Mouse (Mus musculus): ENCODE data around the gene Lrrc51.
"Not testable (repeated sequence)": the region's sequence is repeated elsewhere in the genome, so short reads cannot be mapped to it uniquely, and the experiment has no call there.

The Lrrc51 gene

DNA sequence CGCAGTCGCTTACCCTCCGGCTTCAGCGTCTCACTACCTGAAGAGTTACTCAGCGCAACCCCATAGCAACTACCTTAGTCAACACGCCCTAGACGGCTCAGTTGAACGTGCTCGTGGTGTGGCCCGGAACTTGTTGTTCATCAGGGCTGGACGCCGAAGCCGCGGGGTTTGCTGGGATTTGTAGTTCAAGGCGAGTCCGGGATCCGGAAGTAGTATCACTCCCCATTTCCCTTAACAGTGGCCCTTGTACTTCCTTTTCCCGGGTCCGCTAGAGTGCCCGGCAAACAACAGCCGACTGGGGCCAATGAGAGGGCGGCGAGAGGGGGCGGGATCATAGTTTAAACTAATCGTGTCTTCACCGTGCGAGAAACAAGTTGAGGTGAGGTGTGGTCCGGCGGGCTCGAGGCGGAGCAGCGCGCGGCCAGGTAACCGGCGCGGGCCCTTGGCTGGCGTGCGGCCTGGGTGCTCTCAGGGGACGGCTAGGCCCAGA is at the start of gene Lrrc51, which contains the start of gene Numa1:
Gene Lrrc51 (minus strand): TSS at position 145 of the 490 bp plus-strand sequence.
Gene Numa1 (plus strand): TSS at position 361 of the 490 bp plus-strand sequence.
- peak; percentile 98 to 99 for DNase-seq (ENCODE audit: low spot score in 2 of 2)

DNA sequence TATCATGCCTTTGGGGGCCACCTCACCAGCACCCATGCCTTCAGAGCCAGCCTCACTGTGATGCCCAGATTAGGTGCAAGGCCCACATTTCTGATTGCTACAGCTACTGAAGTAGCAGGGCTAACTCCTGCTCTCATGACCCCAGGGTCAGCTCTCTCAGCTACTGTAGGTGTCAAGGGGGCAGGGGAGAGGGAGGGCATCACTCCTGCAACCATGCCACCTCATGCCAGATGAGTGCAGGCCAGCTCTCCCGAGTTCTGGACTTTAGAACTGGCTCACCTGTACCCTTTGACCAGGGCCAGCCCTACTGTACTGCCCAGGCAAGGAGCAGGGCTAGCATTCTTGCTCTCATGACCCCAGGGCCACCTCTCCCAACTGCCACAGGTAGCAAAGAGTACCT is 49.0 kb upstream of the Lrrc51 start:
- no peak for DNase-seq (ENCODE audit: low spot score in 2 of 2)

DNA sequence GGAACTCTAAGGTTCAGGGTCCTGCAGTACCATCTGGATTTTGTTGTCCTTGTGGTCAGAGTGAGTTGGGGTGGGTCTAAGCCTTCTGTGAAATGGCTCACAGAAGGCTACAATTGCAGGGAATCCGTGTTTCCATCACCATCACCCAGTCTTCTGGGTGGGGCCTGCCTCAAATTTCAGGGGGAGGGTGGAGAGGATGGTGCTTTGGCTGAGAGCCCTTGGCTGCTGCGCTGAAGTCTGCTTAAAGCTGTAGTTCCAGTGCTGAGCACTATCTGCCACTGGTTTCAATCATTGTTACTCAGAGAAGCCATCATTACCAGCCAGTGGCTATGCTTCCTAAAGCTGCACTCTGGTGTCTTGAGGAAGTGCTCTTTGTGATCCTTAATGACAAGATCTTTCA is 40.8 kb upstream of the Lrrc51 start:
- no peak for DNase-seq (ENCODE audit: low spot score in 2 of 2)

DNA sequence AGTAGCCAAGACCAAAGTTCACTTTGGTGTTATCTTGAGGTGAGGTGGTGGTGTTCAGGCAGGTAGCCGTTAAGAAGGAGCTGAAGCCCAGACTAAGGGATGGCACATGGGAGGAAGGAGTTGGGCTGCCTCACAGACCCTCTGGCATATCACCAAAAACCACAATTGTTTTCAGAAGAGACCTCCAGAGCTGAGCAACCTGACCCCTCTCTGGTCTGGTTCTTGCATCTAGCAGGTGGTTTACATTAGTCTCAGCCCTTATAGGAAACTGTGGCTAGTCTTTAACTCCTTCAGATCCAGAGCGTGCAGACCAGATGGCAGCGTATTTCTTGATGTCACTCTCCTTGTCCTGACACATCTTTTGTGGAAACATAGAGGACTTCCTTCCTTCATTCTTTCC is 40.0 kb upstream of the Lrrc51 start:
- no peak for DNase-seq (ENCODE audit: low spot score in 2 of 2)

DNA sequence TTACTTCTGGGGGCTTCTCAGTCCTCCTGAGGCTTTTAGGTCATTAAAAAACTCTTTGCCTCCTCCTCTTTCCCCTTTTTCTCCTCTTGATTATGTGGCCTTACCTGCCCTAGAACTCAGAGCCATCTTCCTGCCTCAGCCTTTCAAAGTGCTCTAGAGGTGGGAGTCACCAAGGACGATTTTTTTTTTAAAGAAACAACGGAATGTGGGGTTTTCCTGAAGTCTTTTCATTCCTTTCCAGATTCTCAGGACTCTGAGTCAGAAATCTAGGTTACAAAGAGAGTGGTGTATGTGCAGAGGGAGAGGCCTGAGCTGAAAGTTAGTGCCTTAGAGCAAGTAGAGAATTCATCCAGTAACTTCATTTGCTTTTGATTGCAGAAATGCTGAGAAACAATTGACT is 38.0 kb upstream of the Lrrc51 start:
- no peak for DNase-seq (ENCODE audit: low spot score in 2 of 2)

DNA sequence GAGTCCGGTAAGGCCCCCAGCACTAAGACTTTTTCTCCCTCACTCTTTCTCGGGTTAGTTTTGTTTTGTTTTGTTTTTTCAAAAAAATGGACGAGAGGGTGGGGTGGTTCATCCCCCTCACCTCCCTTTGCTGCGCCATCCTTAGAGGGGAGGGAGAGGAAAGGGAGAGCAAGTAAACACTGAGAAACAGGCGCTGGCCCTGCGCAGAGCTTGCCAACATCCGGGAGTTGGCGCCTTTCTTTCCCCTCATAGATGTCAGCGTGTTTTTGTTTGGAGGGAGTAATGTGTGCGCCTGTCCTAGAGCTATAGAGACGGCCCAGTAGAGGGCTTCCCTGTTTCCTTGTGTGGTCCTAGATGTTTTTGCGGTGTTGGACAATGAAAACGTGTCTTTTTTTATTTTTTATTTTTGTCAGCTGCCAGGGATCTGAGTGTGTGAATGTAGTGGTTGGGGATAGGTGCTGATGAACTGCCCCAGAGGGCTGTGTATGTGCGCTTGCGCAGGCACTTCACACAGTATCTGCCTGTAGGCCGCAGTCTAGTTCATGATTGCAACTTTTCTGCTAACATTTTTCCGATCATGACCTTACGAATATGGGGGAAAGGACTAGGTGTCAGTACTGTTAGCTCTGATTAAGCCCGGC is 37.2 kb upstream of the Lrrc51 start:
- DNase-seq (ENCODE audit: low spot score in 2 of 2) = peak; percentile 73 to 86

DNA sequence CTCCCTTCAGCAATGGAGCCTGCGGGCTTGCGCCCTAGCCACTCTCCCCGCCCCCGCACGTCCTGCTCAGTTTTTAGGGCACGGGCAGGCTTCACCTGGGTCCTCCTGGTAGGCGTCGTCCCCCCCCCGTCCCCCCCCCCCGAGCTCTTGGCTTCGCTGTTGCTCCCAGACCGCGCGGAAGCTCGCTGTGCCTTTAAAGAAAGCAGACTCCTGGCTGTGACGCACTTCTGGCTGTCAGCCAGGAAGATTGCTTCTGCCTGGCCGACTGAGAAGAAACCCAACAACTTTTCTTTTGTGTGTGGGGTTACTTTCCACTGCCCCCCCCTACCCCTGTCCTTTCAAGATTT is 36.7 kb upstream of the Lrrc51 start:
- peak; percentile 85 to 94 for DNase-seq (ENCODE audit: low spot score in 2 of 2)

DNA sequence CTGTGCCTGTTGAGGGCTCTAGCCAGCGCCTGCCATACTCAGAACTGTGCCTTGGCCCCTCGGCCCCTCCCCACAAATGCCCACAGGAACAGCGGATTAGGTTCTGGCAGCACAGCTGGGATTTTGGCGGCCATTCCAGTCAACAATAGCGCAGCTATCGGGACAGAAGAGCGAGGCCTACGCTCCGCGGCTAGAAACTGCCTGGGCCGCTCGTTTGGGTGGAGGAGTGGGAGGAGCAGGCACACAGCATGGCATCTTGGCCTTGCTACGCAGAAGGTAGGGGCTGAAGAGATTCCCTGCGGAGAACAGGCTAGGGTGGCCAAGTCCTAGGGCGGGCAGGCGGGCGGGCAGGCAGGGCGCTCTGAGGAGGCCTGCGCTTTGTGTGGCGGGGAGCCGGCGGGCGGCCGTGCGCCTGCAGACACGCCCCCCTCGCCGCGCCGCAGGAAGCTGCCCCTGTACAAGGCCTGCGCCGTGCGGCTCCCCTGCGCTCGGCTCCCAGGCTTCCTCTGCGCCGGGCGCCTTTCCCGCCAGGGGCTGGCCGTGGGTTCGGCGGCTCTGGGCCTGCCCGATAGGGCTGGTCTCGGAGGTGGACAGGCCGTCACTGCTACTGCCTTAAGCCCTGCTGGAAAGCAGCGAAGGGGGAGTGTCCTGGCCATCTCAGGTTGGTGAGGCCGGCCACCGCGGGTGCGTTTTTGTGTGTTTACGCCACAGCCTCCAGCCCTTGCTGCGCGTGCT is 36.2 kb upstream of the Lrrc51 start:
- DNase-seq (ENCODE audit: low spot score in 2 of 2) = peak; percentile 70 to 87

DNA sequence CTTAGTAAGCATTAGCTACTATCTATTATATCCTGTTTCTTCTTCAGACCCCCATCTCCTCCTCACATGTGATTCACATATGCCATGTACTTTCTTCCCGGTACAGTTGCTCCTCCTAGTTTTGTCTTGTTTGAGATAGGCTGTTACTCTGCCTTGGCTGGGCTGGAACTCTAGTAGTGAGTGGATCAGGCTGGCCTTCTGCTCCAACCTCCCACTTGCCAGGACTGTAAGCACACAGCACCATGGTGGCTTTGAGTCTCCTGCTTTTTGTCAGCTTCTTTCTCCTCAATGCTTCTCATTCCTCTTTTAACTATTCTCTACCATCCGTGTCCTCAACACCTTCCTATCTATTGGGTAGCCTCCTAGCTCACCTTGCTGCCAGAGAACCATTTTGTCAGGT is 35.1 kb upstream of the Lrrc51 start:
- DNase-seq (ENCODE audit: low spot score in 2 of 2) = no peak

DNA sequence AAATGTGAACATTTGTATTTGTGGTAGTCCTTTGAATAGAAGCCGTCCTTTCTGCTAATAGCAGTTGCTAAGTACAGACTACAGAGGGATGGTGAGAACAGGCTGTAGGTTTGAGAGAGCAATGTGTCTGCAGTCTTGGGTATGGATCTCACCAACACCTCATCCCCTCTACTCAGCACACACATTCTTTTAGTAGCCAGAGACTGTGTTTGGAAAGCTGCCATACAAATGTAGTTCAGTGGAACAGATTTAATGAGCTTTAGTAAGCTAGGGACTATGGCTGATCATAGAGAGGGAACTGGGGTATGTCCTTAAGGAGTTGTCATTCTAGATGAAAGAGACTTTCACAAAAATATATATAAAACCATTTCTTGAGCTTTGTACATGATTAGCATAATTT is 33.6 kb upstream of the Lrrc51 start:
- no peak for DNase-seq (ENCODE audit: low spot score in 2 of 2)

DNA sequence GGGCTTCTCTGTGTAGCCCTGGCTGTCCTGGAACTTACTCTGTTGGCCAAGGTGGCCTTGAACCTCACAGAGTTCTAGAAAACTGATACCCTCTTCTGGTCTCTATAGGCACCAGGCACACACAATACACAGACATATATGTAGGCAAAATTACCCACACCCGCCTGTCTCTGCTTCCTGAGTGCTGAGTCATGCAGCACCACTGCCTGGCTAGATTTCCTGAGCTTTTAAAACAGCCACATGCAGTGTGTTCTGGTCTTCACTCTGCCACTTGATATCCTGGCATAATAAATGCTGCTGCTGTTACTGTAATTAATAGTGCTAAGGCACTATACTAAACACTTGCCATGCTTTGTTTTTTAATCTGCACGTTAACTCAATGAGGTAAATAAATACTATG is 31.9 kb upstream of the Lrrc51 start:
- DNase-seq (ENCODE audit: low spot score in 2 of 2) = no peak

DNA sequence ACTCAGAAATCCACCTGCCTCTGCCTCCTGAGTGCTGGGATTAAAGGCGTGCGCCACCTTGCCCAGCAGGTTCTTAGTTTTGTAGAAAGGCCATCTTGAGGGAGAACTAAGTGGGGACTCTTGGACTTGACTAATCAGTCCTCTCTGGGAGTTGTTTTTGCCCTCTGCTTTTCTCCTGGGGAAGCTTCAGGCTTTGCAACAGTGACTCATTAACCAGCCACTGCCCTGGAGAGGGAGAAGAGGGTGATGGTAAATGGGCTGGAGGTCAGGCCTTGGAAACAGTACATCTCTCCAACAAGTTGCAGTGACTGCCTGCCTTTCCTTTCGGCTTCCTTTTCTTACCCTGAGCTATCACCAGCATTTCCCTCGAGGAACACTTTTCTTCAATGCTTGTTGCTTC is 30.9 kb upstream of the Lrrc51 start:
- DNase-seq (ENCODE audit: low spot score in 2 of 2) = no peak

DNA sequence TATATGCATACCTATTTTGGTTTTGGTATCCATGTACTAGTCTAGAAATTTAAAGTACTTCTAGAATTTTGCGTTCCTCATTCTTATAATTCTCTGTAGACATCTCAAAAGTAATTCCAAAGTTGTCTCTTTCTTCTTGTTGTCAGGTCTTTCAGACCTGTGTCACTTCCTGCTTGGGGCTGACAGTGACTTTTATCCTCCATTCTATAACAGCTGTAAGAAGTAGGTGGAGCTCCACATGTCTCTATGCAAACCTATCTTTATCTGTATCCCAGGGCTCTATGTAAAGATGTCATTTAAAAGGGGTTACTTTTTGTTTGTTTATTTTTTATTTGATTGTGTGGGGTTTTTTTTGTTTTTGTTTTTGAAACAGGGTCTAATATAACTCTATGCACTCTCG is 29.9 kb upstream of the Lrrc51 start:
- DNase-seq (ENCODE audit: low spot score in 2 of 2) = no peak

DNA sequence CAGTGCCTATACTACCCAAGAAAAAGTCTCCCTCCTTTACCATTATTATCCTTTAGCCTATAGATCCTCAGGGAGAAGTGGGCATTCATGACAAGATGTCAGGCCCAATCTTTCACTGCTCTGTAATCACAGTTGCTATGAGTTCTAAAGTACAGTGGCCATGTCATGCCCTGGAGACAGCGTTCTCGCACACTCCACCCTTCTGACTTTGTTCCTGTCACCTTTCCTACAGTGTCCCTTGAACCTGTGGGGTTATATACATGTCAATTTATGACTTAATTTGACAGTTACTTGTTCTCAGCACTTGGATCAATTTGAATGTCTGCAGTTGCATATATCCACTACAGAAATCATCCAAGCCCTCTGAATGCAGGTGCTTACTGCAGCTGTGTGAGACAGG is 29.1 kb upstream of the Lrrc51 start:
- no peak for DNase-seq (ENCODE audit: low spot score in 2 of 2)

DNA sequence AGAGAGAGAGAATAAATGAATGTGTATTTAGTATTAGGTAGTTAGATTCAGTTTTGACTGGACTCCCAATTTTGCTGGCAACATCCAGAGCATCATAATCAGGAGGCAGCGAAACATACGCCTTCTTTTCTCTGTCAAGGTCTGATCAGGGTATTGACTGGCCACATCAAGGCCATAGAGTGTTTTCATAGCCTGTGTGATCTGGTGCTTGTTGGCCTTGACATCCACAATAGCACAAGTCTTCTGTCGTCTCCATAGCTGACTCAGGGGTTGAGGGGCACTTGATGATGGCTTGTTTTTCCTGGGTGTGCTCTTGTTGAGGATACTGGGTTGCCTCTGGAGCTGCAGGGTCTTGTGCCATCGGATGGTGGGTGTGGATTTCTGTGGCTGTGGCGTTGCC is 23.2 kb upstream of the Lrrc51 start:
- DNase-seq (ENCODE audit: low spot score in 2 of 2) = no peak

DNA sequence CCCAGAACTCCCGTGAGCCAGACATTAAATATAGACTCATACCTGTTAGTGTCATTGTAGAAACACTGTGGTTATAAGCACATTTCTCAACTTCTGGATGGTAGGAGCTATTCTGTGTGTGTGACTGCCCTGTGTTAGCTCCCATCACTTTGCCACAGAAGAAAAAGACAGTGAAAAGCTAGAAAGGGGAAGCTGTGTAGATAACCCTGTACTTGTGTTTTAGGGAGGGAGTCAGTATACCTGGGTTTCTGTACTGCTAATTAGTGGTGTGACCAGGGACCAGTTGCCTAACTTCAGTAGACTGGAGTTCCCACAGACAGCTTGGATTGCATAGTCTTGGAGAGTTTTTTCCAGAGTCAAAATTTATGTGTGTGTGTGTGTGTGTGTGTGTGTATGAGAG is 22.8 kb upstream of the Lrrc51 start:
- DNase-seq (ENCODE audit: low spot score in 2 of 2) = no peak

DNA sequence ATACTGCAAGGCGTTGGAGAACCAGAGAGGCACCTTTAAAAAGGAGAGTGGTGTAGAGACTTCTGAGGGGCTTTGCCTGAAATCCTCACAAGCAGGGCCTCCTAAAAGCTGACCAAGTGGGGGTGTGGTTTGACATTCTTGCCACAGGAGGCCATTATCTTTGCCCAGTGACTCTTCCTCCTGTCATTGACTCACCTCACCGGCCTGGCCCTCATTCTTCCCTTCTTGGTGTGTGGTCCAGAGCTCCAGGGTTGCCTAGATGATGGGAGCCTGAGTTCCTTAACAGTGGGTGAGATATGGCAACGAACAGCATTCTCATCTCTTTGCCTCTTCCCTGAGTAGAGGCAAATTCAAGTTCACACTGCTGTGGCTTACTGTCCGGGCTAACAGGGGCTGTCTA is 22.2 kb upstream of the Lrrc51 start:
- no peak for DNase-seq (ENCODE audit: low spot score in 2 of 2)

DNA sequence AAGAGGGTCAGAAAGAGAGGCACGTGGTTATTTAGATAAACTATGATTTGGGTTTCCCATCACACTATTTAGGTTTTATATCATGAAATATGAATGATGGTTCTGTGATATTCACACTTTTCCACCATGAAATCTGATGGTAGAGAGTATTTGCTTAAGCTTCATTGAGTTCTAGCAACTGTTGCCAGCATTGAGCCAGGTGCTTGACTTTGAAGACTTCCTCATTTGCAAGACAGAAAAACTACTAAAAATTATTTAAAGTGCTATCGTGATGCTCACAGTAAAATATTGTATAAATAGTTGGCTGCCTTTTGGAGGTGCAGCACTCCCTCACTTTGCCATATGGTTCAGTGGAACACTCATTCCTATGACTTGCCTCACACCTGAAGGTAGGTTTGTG is 21.6 kb upstream of the Lrrc51 start:
- no peak for DNase-seq (ENCODE audit: low spot score in 2 of 2)

DNA sequence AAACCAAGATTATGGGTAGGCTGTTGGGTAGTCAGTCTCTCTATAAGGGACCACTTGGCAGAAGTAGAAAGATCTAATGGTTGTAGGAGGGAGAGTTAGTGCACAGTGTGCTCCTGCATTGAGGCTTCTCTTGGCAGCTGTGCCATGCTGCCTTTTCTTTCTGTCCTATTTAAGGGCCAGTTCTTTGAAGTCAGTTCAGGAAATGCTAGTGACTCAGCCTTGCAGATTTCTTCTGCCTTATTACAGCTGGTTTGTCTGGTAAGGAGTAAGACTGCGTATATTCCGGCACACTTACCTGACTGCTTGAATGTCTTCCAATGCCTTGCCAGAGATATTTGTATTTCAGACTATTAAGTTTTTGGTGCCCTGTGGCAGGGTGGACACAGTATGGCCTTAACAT is 20.5 kb upstream of the Lrrc51 start:
- peak; percentile 18 to 20 for DNase-seq (ENCODE audit: low spot score in 2 of 2)

DNA sequence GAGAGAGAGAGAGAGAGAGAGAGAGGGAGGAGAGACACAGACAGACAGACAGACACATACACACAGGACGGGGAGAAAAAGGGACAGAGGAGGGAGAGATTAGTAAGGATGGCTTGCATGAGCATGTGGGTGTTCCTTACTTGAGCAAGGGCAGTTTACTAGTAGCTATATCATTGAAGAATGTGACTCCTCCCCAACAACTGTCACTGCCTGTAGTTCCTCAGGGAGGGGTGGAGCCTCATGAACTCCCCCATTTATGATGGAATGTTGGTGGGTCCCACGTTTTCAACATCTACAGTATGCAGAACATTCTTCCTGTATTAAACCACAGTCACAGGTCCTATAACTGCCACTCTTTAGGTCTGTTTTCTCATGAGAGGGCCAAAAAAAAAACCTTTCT is 18.4 kb upstream of the Lrrc51 start:
- no peak for DNase-seq (ENCODE audit: low spot score in 2 of 2)

DNA sequence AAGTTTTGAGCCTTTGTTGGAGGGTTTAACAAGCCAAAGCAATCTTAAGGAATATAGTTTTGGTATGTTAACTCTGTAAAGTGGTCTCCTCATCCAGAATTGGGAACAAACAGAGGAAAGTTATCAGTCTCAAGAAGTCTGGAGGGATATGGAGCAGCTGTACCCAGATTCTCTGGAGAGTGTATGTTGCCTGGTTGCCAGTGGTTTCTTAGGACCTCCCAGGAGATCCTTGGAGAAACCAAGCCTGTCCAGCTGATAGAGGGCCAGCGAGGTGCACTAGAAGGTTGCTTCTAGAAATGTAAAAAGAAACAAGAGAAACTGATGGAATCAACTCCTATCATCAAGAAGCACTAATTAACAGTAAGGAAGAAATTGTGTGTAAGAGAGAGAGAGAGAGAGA is 18.0 kb upstream of the Lrrc51 start:
- no peak for DNase-seq (ENCODE audit: low spot score in 2 of 2)

DNA sequence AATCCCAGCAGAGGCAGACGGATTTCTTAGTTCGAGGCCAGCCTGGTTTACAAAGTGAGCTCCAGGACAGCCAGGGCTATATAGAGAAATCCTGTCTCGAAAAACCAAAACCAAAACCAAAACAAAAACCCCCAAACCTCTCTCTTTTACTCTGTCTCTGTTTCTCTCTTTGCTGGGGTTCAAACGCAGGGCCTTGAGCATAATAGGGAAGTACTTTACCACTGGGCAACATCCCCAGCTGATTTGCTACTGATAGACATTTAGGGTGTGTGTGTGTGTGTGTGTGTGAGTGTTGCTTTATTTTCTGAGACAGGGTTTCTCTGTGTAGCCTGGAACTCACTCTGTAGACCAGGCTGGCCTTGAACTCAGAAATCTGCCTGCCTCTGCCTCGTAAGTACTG is 15.3 kb upstream of the Lrrc51 start:
- not testable (repeated sequence) for DNase-seq (ENCODE audit: low spot score in 2 of 2)

DNA sequence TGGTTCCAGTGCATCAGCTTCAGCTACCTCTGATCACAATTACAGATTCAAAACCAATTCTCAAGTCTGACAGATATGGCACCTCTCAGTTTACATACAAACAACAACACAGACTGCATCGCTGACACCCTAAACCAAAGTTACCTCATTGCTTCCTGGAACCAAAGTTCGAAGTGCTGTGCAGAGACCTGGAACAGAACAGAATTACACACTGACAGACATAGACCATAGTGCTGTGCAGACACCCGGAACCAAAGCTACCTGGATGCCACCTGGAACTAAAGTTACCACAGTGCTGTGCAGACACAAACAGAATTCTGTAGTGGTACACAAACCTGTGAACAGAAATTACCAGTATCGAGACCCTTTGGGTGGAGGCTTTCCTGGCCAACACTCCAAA is 6.1 kb upstream of the Lrrc51 start:
- no peak for DNase-seq (ENCODE audit: low spot score in 2 of 2)

DNA sequence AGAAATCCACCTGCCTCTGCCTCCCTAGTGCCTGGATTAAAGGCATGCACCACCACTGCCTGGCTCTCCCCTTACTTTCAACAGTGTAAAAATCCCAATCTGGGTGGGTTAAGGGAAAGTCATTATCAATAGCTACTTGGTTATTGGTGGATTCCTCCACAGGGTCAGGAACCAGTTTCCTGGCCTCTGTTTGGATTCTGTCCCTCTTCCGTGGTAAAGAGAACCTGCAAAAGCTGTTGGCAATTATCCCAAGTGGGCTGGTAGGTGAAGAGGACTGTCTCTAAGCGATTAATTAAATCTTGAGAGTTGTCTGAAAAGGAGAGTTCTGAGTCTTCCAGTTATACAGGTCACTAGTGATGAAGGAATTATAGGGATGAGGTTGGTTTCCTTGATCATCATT is 4.7 kb upstream of the Lrrc51 start:
- DNase-seq (ENCODE audit: low spot score in 2 of 2) = no peak

All from right cerebral cortex, adult 2 months (tissue).